Mouse (Mus musculus) cortical plate, adult 2 months (tissue): ENCODE results near the gene Tas2r140.

ENCODE experiments used
- CTCF ChIP-seq: fragments of 200-500 bp; IDR thresholded peaks from 2 replicates; pipeline ENCODE4 v1.5.1; 2011; ENCODE audit warnings: mild to moderate bottlenecking, control low read depth, low read length; ENCODE audit not compliant: insufficient read depth; ENCODE audit errors: extremely low read depth
- POLR2A ChIP-seq: fragments of 200-500 bp; IDR thresholded peaks from 2 replicates; pipeline ENCODE4 v1.6.1; 2011; ENCODE audit warnings: mild to moderate bottlenecking, low read length, control low read depth; ENCODE audit not compliant: insufficient read depth; ENCODE audit errors: extremely low read depth

- TF ChIP-seq POLR2A: no peak
- TF ChIP-seq CTCF: no peak
These were observed 18.6 kb downstream of the Tas2r140 start, which contains the start of gene Tas2r103 for GRCm38 (mm10) chr6:133037001-133037400.
